Mouse (Mus musculus): ENCODE measurements around the gene Alk.

Gene Alk

DNA sequence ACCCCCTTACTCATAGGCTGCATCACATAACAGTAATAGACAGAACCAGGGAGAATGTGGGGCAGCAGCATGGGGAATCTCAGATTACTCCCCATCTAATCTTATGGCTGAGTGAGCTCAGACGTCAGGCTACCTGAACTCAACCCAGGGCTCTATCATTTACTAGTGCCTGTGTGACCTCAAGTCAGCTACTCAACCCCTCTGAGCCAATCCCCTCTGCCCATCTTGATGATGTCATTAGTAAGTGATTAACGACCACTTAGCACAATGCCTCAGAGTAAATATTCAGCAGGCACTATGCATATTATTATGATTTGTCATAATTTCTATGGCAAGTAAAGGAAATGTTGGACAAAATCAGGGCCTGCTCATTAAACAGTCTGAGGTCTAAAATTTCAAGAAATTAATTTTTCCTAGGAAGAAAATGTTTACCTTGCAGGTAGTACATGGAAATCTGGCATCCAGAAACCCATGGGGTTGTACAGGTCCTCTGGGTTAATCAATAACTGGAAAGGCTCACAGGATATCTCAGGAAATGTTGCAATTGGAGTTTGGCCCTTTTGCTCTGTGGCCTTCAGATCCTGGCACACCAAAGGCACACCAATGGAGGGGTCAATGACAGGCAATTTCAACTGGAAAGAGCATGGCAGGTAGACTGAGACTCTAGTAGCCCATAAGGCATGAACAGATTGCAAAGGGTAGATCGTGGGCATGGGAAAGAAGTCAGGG is 204.9 kb downstream of the Alk start:
- DNase-seq = no peak

DNA sequence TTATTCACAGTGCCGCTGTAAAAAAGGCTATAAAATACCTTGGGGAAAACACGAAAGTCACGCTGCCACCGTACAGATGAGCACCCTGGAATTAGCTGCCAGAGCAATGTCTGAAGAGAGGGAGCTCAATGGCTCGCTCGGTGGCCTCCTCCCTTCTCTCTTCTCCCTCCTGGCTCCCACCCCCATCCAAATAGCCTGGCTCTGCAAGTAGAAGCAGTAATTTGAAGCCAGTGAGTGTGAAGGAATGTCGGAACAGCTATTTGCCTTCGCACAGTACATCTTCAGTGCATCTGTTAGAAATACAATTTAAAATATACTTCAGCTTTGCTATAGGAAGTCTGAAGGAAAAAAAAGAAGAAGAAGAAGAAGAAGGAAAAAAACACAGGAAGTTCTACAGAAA is 208.5 kb downstream of the Alk start:
- peak; percentile 5 to 39 for DNase-seq

DNA sequence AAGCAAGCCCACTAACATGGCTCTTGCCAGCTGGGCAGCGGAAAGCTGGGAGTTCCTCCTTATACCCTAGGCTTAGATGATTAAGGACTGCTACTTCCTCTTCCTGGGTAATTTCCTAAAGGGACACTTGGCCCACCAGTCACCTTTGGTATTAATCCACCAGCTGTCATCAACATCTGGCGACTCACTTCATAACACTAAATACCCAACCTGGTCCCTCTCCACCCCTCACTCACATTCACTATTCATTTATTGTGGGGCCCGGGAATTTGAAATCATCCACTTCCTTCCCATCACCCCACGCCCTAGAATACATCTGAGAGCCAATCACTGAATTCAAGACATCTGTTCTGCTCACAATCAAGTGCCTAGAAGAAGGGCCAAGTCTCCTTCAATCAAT is 235.4 kb downstream of the Alk start:
- DNase-seq = no peak

DNA sequence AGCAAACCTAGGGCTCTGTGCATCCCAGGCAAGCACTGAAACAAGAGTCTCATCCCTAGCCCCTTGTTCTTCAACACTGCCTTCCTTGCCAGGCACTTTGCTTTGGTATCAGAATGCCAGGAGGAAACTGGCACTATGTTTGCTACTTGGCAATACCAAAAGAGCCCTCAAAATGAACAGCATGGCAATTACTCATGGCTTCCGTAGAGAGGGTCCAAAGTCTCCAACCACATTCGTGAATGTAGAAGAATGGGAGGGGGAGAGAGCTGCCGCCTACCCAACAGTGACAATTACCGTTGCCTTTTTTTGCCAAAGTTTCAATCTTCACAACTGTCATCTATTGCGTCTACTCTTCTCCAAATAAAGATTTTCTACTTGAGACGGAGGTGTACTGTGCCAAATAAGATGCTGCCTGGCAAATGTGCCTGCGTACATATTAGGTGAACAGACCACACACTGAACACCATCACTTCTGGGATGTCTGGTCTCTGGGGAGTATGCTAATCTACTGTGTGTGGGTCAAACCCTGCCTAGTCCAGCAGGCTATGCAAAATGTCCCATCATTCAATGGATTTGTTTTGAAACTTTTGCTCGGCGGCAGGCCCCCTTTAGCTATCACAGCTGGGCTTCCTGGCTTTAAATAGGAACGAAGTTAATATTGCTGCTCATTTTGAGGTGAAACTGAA is 241.5 kb downstream of the Alk start:
- no peak for DNase-seq

DNA sequence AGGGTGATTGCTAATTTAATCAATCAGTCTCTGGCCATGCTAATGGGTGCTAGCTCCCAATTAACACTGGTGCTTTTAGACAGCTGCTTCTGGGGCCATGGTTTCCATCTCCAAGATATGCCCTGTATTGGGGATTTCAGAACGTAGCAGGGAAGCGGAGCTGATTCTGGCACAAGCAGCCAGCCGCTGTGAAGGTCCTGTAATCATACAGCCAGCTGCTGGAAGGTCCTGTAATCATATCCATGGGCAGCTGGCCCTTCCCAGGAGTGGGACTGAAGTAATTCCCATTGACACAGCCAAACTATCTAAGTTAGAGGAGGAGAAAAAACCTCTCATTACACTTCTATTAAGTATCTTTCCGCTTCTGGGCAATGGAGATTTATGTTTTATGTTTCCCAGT is 242.5 kb downstream of the Alk start:
- DNase-seq = peak in 1 of 2 experiments; percentile 4

DNA sequence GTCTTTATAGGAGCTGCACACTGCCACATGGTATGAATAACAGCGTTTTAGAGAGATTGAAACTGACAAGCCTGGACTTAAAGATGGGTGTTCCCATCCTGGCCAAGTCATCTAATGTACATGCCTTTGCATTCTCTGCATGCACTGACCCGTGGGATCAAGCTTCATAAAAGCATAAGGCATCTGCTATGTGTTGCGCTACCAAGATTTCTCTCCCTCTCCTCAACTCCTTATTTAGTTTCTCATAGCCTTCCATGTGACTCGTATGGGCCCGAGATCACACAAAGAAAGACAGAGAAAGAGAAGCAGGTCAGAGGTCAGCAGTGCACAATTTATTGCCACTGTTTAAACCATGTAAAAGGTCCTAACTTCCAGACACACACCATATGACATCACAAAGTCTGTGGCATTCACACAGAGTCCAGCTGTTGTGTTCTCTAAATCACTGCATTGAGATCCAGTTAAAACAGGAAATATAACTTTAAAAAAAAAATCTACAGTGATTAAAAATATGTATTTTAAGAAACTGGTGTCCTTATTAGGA is 247.6 kb downstream of the Alk start:
- peak; percentile 58 to 65 for DNase-seq

DNA sequence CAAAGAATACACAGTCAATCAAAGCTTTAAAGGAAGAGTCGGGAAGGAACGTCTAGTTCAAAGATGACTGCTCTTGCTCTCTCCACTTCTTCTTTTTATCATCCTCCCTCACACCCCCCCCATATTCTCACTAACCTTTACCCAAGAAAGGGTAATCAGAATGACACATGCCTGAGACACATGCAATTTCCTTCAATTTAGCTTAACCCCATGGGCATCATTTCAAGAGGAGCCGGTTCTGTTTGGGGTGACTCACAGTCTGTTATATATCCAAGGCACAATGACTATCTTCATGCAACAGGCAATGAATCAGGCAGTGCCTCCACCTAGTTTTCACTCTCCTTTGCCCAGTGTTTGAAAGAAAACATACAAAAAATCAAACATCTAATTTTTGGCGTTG is 265.0 kb downstream of the Alk start:
- DNase-seq = no peak

DNA sequence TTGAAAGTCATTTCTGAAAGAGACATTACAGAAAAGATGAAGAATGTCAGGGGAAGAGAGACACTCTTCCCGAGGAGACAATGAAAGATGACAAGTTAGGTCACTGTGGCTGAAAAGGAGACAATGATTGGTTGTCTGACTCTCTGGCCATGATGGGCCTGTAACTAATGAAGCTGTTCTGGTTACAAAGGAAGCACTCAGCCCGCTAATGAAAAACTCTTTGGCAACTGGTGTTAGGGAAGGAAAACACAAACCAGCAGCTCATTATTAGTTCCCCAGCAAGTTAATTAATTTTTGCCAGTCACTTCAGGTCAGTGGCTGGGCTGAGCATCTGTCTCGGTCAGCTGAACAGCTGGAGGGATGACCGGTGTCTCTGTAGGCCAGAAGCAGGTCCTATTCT is 271.5 kb downstream of the Alk start:
- peak in 1 of 2 experiments; percentile 12 for DNase-seq

DNA sequence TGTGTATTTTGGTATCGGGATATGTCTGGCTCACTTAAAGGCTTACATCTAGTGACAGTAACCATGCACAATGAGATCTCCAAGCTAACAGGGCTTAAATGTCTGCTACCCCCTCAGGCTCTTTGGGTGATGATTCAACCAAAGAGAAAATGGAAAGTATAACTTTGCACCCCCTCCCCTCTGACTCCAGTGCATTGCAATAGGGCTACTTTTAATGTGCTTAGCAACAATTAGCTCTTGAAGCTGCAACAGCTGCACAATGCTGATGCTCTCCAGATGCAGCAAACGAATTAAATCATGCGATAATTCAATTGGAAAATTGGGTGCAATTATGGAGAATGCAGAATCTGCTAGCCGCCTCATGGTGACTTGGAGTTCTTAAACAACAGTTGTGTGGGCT is 278.5 kb downstream of the Alk start:
- DNase-seq = no peak

DNA sequence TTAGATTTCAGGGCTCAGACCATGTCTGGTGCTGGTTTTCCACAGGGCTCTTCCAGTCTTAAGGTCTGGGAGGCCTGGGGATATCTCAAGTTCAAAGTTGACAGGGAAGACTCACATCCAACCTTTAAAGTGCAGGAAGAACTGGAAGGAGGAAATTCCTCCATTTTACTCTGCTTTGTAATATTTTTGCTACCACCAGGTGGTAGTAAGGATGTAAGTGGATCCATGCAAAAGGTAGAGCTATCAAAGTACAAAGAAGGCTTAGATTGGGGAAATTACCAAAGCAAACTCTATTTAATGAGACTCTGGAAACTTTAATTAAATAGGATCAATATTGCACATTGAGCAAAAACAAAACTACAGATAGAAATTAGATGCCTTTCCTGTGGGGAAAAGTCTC is 284.9 kb downstream of the Alk start:
- no peak for DNase-seq

DNA sequence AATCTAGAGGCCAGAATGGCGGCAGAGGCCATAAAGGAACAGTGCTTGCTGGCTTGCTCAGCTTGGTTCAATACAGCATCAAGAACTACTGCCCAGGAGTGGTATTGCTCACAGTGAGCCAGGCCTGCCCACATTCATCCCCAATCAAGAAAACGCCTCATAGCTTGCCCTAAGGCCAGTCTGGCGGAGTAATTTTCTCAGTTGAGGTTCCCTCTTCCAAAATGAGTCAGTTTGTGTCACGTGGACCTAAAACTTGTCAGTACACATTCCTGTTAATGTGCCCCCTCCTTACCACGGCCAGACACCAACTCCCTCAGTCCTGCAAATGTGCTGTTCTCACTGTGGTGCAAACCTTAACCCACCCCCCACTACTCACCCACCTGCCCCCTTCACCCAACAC is 304.8 kb downstream of the Alk start:
- no peak for DNase-seq

DNA sequence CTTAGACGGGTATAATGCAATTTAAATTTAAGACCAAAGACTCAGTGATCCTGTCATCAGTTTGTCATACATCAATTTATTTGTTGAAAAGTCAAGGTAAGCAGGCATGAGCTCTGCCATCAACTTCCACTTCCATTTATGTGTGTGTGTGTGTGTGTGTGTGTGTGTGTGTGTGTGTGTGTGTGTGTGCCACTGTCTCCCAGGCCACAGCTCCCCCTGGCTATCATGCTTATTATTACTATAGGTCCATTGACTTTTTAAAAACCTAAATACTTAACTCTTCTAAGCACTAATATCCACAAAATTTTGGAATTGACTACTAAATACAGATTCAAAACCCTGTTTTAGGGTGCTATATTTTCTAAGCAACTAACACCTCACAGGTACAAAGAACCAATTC is 308.1 kb downstream of the Alk start:
- DNase-seq = no peak

DNA sequence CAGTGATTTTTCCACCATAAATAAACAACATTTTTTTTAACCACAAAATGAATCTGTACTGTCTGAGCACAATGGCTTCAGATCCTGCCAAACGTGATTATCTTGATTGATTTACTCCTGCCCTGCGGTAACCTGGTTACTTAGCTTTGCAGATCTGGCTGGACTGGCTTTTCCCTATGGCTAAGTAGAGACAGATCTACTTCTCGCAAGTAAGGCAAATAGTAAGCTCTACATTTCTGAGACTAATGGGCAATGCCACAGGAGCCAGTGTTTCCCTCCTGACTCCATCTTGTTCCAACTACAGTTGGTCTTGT is 311.2 kb downstream of the Alk start:
- no peak for DNase-seq

DNA sequence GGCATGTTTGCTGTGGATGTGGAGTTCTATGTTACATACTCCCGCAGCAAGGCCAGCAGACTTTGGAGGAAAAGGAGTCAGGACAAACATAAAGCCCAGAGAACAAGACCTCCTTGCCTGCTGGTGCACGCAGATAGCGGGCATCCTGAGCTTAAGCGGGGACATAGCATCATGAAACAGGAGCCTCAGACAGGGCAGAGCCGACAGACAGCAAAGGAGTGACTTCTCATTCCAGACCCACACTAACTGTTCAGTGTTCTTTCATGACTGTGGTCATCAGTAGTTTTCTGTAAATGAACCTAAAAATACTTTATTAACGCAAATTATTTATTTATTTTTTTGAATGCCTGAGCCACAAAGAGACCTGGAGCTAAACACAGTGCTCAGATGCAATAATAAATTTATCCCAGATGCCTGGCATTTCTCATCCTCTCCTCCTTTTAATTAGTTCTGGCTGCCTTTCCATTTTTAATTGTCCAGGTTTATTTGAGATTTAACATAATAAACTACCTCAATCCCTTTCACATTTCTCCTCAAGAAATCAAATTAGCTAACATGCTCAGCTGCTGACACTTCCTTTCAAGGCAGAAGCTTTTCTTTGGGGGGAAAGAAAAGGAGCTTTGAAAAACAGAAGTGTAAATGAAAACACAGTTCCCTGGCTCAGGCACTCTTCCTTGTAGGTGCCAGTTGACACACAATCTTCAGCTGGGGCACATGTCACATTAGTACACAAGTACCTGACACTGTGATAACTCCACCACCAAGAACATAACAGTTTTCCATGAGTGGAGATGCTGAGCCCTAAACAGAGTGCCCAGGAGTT is 311.8 kb downstream of the Alk start:
- no peak for DNase-seq

DNA sequence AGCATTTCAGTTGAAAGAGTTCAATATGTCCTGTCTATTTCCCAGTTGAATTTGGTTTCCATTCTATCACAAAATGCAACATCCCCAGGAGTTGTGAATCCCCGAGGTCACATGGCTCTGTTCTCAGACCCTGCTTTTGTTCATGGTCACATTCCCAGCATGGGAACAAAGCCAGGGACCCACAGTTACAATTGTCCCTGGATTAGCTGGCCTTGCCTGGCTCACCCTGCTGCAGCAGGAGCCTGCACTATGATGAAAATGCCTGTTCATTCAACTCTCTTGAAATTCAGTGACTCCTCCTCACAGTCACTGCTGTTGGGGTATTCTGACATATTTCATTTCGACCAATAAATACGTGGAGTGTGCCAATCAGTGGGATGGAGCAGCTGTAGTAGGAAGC is 318.5 kb downstream of the Alk start:
- no peak for DNase-seq

DNA sequence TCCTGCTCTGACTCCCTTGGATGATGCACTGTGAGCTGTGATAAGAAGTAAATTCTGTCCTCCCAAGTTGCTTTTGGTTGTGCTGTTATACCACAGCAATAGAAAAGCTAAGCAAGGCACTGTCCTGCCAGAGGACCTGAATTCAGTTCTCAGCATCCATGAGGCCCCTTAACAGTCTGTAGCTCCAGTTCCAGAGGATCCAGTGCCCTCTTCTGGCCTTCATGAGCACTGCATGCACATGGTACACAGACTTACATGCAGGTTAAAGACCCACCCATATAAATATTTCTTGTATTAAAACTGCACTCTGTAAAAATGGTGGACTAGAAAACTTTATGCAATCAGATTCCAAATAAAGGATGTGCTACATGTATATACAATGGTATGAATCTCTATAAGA is 326.1 kb downstream of the Alk start:
- no peak for DNase-seq

DNA sequence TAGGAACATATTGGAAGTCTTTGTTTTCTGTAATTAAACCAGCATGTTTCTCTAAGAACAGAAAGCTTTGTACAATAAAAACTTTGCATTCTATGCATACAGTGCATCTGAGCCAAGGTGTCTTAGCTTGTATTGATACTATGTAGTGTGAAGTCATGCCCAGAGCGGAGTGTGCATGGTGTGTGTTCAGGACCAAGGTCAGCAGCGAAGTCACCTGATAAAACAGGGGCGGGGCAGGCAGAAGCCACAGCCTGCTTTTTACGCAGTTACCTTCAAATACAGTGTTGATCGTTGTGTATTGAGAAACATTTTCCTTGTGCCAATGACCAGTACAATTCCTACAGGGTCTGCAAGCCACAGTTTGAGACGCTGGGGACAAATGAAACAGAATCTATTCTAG is 327.6 kb downstream of the Alk start:
- DNase-seq = peak; percentile 5 to 19

DNA sequence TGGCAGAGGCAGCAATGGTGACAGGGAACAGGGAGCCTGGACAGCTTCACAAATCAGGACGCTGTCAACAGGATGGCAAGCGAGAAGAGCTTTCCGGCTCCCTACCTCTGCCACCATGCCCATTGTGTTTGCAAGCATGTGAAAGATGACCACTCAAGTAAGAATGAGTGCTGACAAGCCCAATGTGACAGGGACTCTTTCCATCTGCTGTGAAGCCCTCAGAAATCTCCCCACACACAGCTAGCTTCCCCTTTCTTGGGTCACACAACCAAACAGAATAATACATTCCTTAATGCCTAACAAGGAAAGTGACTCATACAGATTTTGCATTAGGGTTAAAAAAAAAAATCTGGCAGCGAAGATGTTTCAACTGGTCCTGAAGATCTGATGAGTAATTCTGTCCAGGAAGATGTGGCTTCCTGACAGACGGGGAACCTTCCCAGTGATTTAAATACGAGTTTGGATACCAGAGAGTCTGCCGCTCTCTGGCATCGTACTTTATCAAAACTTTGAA is 329.0 kb downstream of the Alk start:
- DNase-seq = no peak

DNA sequence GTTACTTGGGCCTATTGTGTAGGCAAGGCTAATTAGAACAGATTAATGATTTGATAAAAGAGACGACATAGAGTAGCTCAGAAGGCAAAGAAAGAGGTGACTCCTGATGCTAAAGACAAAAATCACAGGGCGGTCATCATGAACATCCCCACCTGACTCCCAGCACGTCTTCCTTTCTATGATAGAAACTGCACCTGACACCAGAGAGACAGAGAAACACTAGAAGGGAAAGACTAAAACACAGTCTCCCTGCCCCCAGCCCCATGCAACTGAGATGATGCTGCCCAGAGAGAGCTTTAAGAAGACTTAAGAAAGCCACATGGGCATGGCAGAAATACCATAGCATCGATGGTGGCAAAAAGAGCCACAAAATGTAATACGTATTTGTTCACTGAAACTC is 330.2 kb downstream of the Alk start:
- no peak for DNase-seq

DNA sequence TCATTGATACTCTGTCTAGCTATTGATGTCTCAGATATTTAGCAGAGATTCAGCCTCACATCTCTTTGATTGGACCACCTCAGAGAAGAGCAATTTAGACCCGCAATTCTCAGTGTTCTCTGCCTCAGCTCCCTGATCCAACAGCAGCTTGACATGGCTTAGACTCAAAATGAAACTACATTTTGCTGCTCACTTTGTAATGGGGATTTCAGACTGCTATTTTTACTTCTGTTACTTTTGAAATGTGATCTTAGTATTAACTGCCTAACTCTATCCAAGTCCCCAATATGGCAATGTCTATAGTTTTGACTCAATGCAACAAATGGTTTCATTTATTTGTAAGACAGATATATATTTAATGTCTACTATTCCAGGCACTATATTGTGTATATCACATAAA is 332.8 kb downstream of the Alk start:
- DNase-seq = no peak

DNA sequence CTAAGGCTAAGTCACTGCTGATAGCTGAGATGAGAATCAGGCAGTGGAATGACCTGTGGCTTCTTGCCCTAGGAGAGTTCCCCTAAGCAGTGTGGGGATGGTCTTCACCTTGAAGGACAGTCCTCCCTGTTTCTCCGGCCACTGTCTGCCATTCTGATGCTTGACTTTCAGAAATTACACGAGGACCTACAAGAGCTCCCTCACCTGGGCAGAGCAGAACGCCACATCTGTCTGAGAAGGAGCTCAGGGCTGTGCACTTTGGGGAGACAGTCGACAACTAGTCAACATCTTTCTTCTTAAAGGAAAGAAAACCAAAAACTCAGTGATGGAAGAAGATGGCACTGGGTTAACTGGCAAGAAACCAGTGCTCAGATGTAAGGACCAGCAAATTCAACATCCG is 335.9 kb downstream of the Alk start:
- DNase-seq = no peak

DNA sequence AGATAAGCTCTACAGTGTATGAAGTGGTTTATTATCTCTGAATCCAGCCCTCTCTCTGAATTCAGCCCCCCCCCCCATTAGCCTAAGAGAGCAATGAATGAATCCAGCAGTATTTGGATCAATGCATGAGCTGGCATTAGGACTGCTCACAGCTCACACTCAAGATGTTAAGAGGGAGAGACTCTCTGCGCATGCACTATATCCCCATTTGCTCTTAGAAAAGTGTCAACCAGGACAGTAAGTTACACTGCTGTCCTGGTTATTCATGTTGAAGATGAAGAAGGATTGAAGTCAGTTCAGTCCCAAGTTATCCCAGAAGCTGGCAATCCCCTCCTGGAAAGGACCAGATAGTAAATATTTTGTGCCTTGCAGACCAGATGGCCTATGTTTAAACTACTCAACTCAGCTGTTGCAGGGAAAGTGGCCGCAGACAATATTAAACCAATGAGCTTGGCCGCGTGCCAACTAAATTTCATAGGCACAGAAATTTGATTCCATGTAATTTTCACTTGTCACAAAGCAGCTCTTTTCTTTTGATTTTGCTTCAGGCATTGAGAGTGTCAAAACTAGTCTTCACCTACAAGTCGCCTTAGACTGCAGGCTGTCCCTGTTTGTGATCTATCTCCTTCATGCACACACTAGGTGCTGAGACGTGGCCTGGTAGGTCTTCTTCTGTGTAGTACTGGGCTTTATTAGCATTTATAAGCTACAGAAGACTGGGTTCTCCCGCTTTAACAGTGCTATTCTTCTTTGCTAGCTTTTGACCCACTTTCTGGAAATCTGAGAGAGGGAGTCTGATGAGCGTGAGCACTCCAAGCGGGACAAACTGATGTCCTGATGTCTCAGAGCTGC is 339.0 kb downstream of the Alk start:
- DNase-seq = peak; percentile 45 to 49

DNA sequence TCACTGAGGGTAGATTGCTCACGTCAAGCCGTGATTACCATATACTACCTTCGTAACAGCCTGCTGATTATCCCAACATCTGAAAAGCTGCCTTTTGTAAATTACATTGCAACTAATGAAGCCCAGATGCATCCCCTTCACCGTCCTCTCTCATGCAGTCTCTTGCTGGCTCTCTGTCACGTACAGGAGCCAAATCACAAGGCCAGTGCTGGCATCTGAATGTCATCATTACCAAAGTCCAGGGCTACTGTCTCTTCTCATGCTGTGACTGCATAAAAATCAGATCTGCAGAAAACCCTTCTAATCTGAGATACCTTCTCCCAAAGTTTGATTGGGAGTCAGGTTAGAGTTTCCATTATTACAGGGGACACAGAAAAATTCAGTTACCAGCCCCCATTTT is 351.0 kb downstream of the Alk start:
- no peak for DNase-seq
